Mouse (Mus musculus): ENCODE data around the gene Hdgfl2.

Hdgfl2 gene

DNA sequence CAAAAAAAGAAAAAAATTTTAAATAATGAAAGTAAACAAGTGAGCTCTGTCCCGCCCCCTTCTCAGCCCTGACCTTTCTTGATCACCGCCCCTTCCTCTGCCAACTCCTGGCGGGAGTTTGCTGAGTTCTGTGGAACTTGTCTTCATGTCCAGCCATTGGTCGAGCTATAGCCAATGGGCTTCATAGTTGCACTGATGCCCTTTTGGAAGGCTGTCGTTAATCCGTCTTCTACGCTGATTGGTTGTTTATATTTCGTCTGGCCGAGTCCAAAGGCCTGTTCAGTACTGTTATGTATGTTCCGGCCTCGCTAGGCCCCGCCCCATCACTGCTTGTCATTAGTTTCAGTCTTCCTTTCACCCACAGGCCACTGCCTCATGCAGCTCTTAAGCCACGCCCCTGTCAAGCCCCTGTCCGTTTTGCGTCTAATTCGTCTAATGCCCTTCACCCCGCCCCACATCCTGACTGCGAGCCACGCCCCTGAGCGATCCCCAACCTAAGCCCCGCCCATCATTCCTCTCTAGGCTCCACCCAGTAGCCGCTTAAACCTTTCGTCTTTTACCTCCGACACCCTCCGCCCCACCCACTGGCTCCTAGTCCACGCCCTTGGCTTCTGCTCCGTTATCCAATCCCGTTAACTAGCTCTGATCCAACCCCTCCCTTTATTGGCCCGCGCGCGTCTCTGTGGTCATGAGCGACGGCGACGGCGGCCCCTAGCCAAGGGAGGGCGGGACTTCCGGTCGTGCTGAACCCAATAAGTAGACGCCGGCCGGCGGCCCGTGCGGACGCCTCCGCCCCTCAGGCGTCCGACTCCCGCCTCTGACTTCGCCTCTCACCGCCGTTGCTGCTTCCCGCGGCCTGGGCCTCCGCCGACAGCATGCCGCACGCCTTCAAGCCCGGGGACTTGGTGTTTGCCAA is at the start of gene Hdgfl2:
TSS of gene Hdgfl2 (plus strand) at position 755 of the 916 bp plus-strand sequence.
- peak; percentile 95 for DNase-seq (ENCODE audit: low spot score)

DNA sequence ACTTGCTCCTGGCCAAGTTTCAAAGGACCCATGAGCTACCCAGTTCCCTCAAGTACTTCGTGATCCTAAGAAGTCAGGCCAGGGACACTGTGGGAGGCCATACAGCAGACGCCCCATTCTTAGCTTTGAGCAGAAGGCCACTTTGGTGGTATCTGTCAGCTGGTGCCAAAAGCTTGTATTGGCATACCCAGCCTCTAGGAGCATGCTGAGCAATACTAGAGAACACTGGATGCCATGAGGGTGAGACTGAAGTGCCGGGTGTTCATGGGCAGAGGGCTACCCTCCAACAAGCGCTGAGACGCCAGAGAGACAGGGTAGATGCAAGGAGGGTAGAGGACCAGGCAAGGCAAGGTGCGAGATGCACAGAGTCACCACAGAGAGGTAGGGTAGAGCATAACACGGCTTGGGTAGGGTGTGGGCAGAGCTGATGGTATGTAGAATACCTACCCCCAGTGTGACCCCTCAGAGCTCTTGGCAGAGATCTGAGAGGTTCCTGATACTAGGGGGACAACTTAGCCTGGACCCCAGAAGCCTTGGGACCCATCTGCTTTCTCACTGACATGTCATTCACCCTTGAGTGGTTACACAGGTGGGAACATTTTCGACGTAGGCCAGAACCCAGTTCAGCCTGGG is 49.1 kb upstream of the Hdgfl2 start:
- DNase-seq (ENCODE audit: low spot score): no peak

DNA sequence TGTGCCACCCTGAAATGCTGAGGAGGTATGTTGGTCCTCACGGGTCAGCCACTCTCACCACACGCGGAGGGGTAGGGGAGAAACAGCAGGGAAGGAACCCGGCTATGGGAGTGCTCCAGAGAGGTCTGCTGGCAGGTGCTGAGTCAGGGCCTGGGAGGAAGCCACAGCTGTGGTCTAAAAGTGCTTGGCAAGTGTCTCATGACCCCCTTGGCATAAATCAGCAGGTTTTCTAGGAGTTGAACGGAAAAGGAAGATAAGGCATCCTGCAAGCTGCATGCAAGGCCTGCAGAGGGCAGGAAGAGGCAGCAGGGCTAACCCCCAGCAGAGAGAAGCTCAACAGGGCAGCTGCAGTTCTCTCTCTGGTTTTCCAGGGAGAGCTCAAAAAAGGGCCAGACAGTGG is 48.5 kb upstream of the Hdgfl2 start:
- no peak for DNase-seq (ENCODE audit: low spot score)

DNA sequence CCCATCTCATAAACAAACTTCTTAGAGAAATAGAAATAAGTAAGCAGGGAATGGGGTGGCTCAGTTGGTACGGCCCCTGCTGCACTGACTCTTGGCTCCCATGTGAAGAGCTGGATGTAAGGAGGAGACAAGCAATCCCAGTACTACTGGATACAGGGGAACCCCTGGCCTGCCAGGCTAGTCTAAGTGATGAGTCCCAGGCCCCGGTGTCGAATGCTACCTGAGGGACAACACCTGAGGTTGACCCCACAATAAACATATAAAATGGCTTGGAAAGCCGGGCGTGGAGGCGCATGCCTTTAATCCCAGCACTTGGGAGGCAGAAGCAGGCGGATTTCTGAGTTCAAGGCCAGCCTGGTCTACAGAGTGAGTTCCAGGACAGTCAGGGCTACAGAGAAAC is 48.0 kb upstream of the Hdgfl2 start:
- no peak for DNase-seq (ENCODE audit: low spot score)

DNA sequence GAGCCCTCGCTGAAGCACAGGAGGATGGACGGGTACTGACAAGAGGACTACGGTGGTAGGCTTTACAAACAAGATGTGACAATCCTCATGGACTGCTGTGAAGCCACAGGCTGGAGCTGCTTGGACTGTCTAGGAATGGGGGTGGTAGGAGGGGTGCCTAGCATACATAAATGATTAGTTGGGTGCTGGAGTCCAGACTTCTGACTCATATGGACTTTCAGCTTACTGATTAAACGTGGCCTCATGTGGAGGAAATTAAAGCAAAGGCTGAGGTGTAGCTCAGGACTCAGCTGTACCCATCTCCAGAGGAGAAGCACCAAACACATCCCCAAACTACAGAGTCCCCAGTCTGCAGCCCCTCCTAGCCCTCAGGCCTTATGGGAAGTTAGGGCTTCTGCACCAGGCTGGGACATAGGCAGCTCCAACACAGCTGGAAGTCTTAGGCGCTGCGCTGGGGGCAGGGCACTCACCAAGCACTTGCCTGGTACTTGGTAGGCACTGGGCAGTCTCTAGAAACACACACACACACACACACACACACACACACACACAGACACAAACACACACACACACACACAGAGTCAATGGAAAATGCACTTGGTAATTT is 47.2 kb upstream of the Hdgfl2 start:
- no peak for DNase-seq (ENCODE audit: low spot score)

DNA sequence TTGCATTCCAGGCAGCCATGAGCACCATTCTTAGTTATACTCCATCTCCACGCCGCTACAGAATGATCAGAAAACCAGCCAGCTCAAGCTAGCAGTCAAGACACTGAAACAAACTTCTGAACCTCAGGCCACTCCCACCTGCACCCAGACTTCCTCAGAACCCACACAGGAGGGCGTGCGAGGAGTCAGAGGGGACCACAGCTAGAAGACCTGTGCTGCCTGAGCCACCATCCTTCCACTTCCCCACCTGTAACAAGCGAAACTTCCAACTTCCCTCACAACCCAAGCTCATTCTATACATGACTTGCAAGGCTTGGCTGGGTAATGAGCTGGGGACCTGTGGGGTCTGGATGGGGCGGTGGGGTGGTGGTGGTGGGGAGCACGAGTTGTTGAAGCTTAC is 46.6 kb upstream of the Hdgfl2 start:
- no peak for DNase-seq (ENCODE audit: low spot score)

DNA sequence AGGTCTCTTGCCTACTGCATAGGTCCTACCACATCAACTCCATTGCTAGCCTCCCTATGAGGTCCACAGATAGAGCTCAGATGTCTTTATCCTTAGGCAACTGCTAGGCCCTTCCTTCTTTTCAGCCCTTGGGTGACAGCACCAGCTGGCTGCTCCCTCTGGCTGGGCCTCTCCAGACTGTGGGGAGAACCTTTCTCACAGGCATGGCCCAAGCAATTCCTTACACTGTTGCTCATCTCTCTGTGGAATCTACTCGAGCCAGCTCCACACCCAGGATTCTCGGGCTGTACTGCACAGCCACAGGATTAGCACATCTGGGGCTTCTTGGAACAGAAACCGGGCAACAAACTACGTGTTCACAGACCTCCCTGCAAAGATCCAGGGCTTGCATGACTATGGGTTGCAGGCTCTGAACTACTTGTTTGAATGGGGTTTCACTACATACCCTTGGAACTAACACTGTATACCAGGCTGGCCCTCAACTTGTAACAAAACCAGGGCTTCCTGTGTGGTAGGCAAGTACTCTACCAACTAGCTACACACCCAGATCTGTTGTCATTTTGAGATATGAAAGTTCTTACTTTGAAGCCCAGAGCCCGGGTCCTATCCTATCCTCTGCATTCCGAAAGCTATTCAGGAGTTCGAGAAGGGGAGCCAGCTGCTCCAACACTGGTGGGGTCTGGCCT is 45.3 kb upstream of the Hdgfl2 start:
- DNase-seq (ENCODE audit: low spot score): no peak

DNA sequence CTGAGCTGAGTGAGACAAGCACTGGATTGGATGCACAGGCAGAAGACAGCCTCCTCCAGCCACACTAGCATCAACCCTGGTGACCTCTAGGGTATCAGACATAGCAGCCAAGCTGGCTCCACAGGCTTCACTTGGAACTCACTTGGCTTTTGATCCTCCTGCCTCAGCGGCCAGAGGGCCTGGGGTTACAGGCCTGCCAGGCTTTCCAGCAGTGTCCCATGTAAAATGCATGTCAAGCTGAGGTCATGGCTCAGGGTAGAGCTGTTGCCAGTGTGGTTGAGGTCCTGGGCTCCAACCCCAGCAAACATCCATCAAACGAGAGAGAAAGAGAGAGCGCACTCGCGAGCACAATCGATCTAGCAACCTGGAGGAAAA is 44.7 kb upstream of the Hdgfl2 start:
- DNase-seq (ENCODE audit: low spot score): no peak

DNA sequence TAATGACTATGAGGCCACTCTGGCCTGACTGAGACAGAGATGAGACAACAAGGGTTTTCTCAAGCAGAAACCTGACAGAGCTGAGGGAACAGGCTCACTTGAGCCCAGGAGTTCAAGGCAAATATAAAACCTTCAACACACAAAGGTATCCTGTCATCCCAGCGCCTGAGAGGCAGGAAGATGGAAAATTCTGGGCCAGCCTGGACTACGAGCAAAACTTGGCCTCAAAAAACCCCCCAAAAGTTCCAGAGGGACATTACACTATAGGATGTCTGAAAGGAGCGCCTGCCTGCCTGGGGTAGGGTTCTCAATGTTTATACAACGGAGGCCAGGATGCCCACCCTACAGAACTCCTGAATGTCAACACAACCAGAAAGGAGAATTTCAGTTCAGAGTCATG is 44.2 kb upstream of the Hdgfl2 start:
- no peak for DNase-seq (ENCODE audit: low spot score)

DNA sequence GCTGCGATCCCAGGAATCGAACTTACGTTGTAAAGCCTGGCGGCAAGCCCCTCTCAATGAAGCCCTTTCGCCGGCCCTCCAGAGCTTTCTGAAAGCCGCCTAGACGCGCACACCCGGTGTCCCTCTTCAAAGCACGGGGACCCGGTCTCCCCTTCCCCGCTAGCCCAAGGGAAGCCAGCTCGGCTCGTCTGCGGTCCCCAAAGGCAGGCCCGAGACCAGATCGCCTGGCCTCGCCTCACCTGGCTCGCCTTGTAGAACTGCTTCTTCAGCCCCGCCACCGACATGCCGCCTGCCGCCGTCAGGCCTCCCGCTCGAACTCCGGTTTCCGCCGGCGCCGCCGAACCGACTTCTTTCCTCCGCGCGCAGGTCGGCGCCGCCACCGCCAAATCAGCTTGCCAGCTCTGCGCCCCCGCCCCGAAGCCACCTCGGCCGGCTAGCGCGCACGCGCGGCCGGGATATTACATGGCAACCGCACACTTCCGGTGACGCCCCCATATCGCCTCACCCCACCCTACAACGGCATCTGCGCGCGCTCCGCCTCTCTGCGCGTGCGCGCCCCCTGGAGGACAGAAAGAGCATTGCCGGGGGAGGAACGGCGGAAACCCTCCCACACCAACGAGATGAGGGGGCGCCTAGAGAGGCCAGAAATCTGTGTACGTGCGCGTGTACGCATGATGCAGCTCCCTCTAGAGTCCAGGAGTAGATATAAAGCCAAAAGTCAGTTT is 43.1 kb upstream of the Hdgfl2 start, which contains the start of gene Sh3gl1:
TSS of gene Sh3gl1 (minus strand) at position 460 of the 725 bp plus-strand sequence.
- DNase-seq (ENCODE audit: low spot score): peak; percentile 97

DNA sequence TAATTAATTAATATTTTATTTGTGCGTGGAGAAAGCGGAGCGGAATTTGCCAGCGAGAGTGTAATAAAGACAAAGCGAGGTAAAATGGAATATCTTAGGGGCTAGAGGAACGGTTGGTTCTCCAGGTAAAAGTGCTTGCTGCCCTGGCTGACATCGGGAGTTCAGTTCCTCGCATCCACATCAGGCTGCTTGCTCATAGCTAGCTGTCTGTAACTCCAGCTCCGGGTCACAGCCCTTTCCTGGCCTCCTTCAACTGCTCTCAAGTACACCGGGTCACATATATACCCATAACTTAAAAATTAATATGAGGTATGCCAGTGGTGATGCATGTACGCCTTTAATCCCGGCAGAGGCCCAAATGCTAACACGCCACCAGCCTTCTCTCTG is 42.5 kb upstream of the Hdgfl2 start:
- DNase-seq (ENCODE audit: low spot score): no peak

DNA sequence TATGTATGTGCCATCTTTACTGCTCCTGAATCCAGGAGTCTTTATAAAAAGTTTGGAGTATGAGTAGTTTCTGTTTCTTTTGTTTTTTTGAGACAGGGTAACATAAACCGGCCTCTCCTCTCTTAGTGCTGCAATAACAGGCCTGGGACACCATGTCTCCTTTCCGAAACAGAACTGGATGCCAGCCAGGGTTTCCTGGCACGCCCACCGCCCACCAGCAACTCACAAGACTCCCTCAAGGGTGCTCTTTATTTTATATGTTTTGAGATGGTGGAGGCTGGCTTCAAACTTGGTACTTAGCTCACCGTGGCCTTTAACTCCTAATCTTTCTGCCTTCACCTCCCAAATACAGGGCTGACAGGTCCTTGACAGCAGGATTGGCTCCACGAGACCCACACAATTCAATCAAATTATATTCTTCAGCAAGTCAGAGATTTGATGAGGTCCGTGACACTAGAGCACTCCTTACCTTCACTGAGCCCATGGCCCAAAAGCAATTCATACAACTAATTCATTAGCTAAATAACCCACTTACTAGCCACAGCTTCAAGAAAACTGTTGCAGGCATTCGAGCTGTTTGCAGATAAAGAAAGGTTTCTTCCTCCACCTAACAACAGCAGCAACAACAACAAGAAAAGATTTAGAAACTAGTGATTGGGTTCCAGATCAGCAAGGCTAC is 40.7 kb upstream of the Hdgfl2 start:
- no peak for DNase-seq (ENCODE audit: low spot score)

DNA sequence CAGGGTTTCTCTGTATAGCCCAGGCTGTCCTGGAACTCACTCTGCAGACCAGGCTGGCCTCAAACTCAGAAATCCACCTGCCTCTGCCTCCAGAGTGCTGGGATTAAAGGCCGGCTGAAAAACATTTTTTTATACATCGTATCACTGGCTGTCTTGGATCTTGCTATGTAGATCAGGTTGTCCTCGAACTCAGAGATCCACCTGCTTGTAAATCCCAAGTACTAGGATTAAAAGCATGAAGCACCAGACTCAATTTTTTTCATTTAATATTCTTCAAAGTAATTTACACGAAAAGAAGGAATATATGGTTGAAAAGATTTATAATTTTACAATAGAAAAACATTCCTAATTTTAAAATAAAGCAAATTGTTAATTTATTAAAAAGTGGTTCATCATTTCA is 40.1 kb upstream of the Hdgfl2 start:
- no peak for DNase-seq (ENCODE audit: low spot score)

DNA sequence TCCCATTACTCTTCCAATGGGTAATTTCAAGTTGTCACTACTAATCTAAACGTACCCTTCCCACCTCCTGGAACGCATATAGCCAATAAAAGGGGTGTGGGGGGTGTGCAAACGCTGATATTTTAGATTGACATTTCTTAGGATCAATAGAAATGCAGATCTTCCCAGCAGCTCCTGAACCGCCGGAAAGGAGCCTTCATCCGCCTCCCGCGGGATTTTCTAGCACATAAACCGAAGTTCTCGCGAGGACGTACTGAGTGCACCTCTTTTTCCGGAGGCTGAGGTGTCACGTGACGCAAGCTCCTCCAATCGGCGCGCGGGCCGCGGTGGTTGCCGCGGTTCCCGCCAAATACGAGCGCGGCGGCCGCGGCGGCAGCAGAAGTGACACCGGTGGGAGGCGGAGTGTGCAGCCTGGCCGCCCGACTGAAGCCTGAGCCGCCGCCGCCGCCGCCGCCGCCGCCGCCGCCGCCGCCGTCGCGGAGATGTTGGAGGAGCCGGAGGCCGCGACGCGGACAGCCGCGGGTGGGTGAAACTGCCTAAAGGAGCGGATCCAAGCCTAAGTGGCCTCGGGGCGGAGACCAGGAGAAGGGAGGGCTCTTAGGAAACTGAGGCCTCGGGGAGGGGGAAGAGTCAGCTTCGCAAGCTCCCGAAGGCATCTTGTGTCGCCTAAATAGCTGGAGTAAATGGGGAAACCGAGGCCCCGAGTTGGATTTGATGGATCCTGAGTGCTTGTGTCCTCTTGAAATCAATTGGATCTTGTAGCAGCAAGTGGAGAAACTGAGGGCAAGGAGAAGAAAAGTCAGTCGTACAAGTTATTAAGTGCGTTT is 39.2 kb upstream of the Hdgfl2 start, which contains the start of gene Chaf1a:
TSS of gene Chaf1a (plus strand) at position 410 of the 827 bp plus-strand sequence.
- DNase-seq (ENCODE audit: low spot score): peak; percentile 87

DNA sequence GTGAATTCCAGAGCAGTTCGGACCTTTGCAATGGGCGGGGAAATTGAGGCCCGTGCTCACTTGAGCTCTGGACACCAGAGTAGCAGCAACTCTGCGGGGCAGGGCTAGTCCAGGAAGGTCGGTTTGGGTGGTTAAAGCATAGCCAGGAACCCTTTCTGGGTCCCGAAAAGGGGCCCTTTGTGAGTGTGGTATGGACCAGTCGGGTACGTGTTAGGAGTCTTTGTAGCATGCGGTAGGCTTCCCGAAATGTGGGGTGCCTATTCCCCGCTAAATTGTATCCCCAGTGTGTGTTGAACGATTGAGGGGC is 38.6 kb upstream of the Hdgfl2 start:
- no peak for DNase-seq (ENCODE audit: low spot score)

DNA sequence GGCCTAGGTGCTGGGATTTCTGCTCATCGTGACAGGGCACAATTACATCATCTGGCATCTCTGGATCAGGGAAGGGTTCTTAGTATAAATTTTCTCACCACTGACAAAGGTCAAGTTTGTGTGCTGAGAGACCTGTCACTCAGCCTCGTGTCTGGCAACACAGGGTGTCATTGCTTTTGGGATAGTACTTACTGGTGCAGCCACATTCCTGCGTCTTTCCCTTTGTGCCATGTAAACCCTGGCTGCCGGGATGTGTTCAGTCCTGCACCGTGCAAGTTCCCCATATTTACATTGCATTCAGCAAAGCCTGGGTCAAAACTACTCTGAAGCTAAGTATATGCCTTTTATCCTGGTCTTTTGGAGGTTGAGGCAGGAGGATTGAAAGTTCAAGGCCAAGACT is 28.1 kb upstream of the Hdgfl2 start:
- DNase-seq (ENCODE audit: low spot score): no peak

DNA sequence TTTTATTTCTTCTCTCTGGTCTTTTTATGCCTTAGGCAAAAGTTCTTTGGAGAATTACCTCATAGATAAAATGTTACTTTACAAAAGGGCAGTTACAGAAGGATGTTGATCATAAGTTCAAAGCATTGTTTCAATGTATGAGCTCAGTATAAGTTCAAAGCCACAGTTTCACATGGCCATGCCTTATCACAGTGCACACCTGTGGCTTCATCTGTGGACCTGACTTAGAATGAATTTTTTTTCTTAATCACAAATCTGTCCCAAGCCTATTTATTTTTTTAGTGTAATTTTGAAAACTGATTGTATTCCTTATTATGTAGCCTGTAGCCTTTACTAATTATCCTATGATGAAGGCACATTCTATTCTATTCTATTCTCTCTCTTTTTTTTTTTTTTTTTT is 24.5 kb upstream of the Hdgfl2 start:
- DNase-seq (ENCODE audit: low spot score): no peak

DNA sequence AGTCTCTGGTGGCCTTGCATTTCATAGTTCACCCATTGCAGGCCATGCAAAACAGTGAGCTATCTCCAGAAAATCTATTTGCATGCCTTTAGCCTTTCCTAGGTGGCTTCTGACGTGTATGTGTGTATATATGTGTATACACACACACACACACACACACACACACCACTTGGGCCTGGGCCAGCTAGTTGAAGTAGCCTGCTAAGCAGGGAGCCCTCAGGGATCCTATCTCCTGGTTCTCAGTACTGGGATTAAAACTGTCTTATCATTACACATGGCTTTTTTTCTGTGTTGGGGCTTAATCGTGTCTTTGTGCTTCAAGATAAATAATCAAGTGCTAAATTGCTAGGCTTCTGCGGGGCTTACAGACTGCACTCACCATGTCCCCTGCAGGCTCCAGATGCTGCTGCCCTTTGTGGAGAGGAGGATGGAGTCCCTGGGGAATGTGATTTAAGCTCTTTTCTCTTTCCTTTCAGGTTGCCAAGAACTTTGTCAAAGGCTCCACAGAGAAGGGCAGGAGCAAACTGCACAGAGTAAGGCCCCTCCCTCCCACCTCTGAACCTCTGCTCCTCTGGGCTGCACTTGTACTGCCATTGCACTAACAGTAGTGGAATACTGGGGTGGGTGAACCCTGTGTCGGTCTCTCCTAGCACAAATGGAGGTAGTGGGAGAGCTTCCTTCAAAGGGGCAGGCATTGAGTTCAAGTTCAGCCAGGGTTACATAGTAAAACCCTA is 23.3 kb upstream of the Hdgfl2 start:
- no peak for DNase-seq (ENCODE audit: low spot score)

DNA sequence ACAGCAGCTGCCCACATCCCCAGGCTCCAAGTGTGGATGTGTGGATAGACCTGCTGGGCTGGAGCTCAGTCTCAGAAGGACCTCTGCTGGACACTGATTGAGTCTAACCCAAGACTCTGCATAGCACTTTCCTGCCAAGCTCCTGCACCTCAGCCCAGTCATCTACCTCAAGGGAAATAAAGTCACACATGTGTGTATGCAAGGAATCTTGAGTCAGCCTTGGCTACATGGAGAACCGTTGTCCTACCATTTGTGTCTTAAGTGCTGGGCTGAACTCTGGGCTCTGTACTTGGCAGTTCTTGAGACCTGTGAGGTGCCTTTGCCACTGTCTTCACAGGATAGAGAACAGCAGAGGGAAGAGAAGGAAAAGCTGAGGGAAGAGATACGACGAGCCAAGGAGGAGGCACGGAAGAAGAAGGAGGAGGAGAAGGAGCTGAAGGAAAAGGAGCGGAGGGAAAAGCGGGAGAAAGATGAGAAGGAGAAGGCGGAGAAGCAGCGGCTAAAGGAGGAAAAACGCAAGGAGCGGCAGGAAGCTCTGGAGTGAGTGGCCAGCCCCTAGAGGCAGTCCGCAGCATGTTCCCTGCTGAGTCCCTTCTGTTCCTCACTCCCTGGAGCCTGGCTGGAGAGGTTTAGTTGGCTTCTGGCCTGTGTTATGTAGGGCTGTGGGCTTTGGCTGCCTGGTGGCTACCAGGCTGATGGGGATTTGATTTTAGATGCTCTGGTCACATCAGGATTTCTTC is 21.9 kb upstream of the Hdgfl2 start:
- DNase-seq (ENCODE audit: low spot score): no peak

Data from ovary, postnatal 10 days (tissue).